Mouse (Mus musculus): ENCODE results near the gene Gm20671.

GRCm38 (mm10) chr5:32756141-32756540 lies 70.8 kb downstream of the Gm20671 start:
- no peak for TF ChIP-seq POLR2A (IDR thresholded peaks at IDR 0.05; ENCODE audit: borderline replicate concordance, control insufficient read depth, low read depth, low read length)
- TF ChIP-seq CTCF (IDR thresholded peaks at IDR 0.05; ENCODE audit: control insufficient read depth, insufficient read depth, low read length): no peak
